Mouse (Mus musculus): ENCODE data around the gene Msh6.
"Not testable (repeated sequence)": the region's sequence is repeated elsewhere in the genome, so short reads cannot be mapped to it uniquely, and the experiment has no call there.

DNA sequence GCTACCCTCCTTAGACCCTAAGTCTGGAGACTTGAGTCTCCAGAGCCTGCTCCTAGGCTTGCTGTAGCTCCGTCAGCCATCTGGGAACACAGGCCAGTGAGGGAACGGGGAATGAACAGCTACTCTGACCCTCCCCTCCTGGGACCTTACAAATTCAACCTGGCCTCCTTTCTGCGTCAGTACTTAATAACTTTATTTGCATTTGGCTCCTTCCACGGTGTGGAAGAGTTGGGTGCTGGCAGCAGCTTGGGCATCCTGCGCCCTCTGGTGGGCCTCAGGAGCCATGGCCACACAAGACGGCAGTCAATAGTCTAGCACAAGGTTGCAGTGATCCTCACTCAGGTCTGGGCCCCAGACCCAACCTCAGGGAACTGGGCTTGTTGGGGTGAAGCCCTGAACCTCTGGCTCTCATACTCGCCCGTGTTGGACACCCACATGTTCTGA is 6.4 kb upstream of the Msh6 start:
- not testable (repeated sequence) for TF ChIP-seq POLR2A (IDR thresholded peaks at IDR 0.05; ENCODE audit: borderline replicate concordance, low read depth, low read length); CTCF (IDR thresholded peaks at IDR 0.05; ENCODE audit: low read depth, low read length)

Data from bone marrow macrophage, adult 2 months (primary cell).